Mouse (Mus musculus) embryonic facial prominence, embryonic 11.5 days (tissue): ENCODE measurements at regions not wholly inside any gene's neighbourhood (a gene's known extent, or its start where the extent isn't known, plus 50 kb on each side); places are given as distances from the start of the nearest gene placed in this dataset.

Experiments
- ATAC-seq: fragments of 200-750 bp; cut with Nextera tagmentation; replicated peaks from 2 replicates; pipeline ENCODE4 v1.8.0; 2017; ENCODE audit warnings: low read depth; ENCODE audit not compliant: insufficient number of reproducible peaks, low FRiP score, low TSS enrichment
- DNase-seq: peaks from one replicate; pipeline ENCODE4 v3.0.0-alpha.2; 2015; ENCODE audit warnings: low spot score
- H3K27ac ChIP-seq: fragments of 300-500 bp; sonication (generic); replicated peaks from 2 replicates; pipeline ENCODE4 v1.5.1; 2014; ENCODE audit warnings: mild to moderate bottlenecking, low read depth, low read length, control low read depth
- H3K27me3 ChIP-seq: fragments of 300-500 bp; sonication (generic); 2 replicates; pipeline ENCODE4 v1.6.1; 2014; ENCODE audit warnings: mild to moderate bottlenecking, low read length, moderate library complexity, mixed read lengths; ENCODE audit not compliant: control insufficient read depth, insufficient read depth
- H3K36me3 ChIP-seq: fragments of 300-500 bp; sonication (generic); replicated peaks from 2 replicates; pipeline ENCODE4 v1.6.1; 2014; ENCODE audit warnings: low read depth, mild to moderate bottlenecking, low read length, moderate library complexity, mixed read lengths; ENCODE audit not compliant: control insufficient read depth, insufficient read depth
- H3K4me1 ChIP-seq: fragments of 300-500 bp; sonication (generic); 2 replicates; pipeline ENCODE4 v1.6.1; 2014; ENCODE audit warnings: low read length, mixed read lengths; ENCODE audit not compliant: control insufficient read depth, insufficient read depth
- H3K4me2 ChIP-seq: fragments of 300-500 bp; sonication (generic); 2 replicates; pipeline ENCODE4 v1.6.1; 2014; ENCODE audit warnings: low read depth, mild to moderate bottlenecking, control low read depth, low read length, moderate library complexity
- H3K4me3 ChIP-seq: fragments of 300-500 bp; sonication (generic); 2 replicates; pipeline ENCODE4 v1.5.1; 2014; ENCODE audit warnings: low read depth, low read length, control low read depth
- H3K9ac ChIP-seq: fragments of 300-500 bp; sonication (generic); replicated peaks from 2 replicates; pipeline ENCODE4 v1.6.1; 2014; ENCODE audit warnings: mild to moderate bottlenecking, control low read depth, low read length
- H3K9me3 ChIP-seq: fragments of 300-500 bp; sonication (generic); replicated peaks from 2 replicates; pipeline ENCODE4 v1.6.1; 2016; ENCODE audit warnings: mild to moderate bottlenecking, low read length, inconsistent platforms, mixed read lengths; ENCODE audit not compliant: control insufficient read depth
- WGBS: fragments of 180-500 bp; shearing (Covaris S2); extraction: QIAGEN DNeasy Blood & Tissue Kit; methylation state at CpG from one replicate; pipeline ENCODE4 v1.1.7; 2014; 5-methylcytosine and 5-hydroxymethylcytosine counted together

GRCm38 (mm10) chr1:14631994-14632393, 1461.1 kb downstream of the 4930444P10Rik start:
- H3K4me3 ChIP-seq: no peak overlapping the region
- ATAC-seq (no peak), DNase-seq (no peak)
- H3K27me3 ChIP-seq: no peaks in the 10 kb centered on the region
- no peaks in the 10 kb centered on the region for H3K4me1 ChIP-seq
- H3K9me3 ChIP-seq: no peaks in the 10 kb centered on the region
- no peaks in the 10 kb centered on the region for H3K36me3 ChIP-seq
- 29% methylated on average over 4 of the region's 4 CpGs for WGBS
- H3K9ac ChIP-seq: no peak overlapping the region
- H3K4me2 ChIP-seq: no peak overlapping the region
- no peak overlapping the region for H3K27ac ChIP-seq

GRCm38 (mm10) chr1:14627204-14627603, 1465.9 kb downstream of the 4930444P10Rik start:
- Histone ChIP-seq H3K9me3 (no peaks in the 10 kb centered on the region), H3K27me3 (no peaks in the 10 kb centered on the region), H3K9ac (no peak overlapping the region), H3K36me3 (no peaks in the 10 kb centered on the region), H3K4me2 (no peak overlapping the region), H3K4me3 (no peak overlapping the region), H3K27ac (no peak overlapping the region), H3K4me1 (no peaks in the 10 kb centered on the region)
- WGBS: 49% methylated on average over 6 of the region's 6 CpGs
- no peak for ATAC-seq
- DNase-seq: peak; percentile 20

GRCm38 (mm10) chr1:14626685-14627084, 1466.4 kb downstream of the 4930444P10Rik start:
- DNase-seq: no peak
- H3K4me2 ChIP-seq: no peak overlapping the region
- H3K27me3 ChIP-seq: no peaks in the 10 kb centered on the region
- WGBS: 65% methylated on average over 4 of the region's 4 CpGs
- H3K4me1 ChIP-seq: no peaks in the 10 kb centered on the region
- H3K27ac ChIP-seq: no peak overlapping the region
- ATAC-seq: no peak
- H3K9me3 ChIP-seq: no peaks in the 10 kb centered on the region
- H3K4me3 ChIP-seq: no peak overlapping the region
- no peak overlapping the region for H3K9ac ChIP-seq
- H3K36me3 ChIP-seq: no peaks in the 10 kb centered on the region

GRCm38 (mm10) chr1:14620922-14621430, 1472.1 kb downstream of the 4930444P10Rik start:
- Histone ChIP-seq H3K9me3 (no peaks in the 10 kb centered on the region), H3K4me3 (no peak overlapping the region), H3K9ac (no peak overlapping the region), H3K36me3 (no peaks in the 10 kb centered on the region), H3K4me1 (no peaks in the 10 kb centered on the region), H3K4me2 (no peak overlapping the region), H3K27me3 (no peaks in the 10 kb centered on the region), H3K27ac (no peak overlapping the region)
- DNase-seq (peak; percentile 56), ATAC-seq (no peak)
- WGBS: 48% methylated on average over 5 of the region's 5 CpGs

GRCm38 (mm10) chr1:14613232-14613894, 1479.8 kb downstream of the 4930444P10Rik start:
- H3K9me3 ChIP-seq: no peaks in the 10 kb centered on the region
- H3K27me3 ChIP-seq: no peaks in the 10 kb centered on the region
- H3K9ac ChIP-seq: no peak overlapping the region
- H3K36me3 ChIP-seq: no peaks in the 10 kb centered on the region
- no peak overlapping the region for H3K4me3 ChIP-seq
- WGBS: 89% methylated on average over 2 of the region's 2 CpGs
- H3K27ac ChIP-seq: no peak overlapping the region
- H3K4me1 ChIP-seq: no peaks in the 10 kb centered on the region
- ATAC-seq: no peak
- H3K4me2 ChIP-seq: no peak overlapping the region
- no peak for DNase-seq

GRCm38 (mm10) chr1:14609054-14609453, 1484.1 kb downstream of the 4930444P10Rik start:
- H3K4me2 ChIP-seq: no peak overlapping the region
- peak; percentile 26 for DNase-seq
- H3K27ac ChIP-seq: no peak overlapping the region
- no peaks in the 10 kb centered on the region for H3K9me3 ChIP-seq
- no peak overlapping the region for H3K9ac ChIP-seq
- no peak overlapping the region for H3K4me3 ChIP-seq
- no peaks in the 10 kb centered on the region for H3K27me3 ChIP-seq
- H3K36me3 ChIP-seq: no peaks in the 10 kb centered on the region
- H3K4me1 ChIP-seq: no peaks in the 10 kb centered on the region
- 17% methylated on average over 2 of the region's 2 CpGs for WGBS
- ATAC-seq: no peak

- 87% methylated on average over 1 of the region's 1 CpGs for WGBS
- no peaks in the 10 kb centered on the region for H3K9me3 ChIP-seq
- ATAC-seq: no peak
Observed at GRCm38 (mm10) chr1:14595961-14596360, 1497.2 kb downstream of the 4930444P10Rik start.

GRCm38 (mm10) chr1:14589905-14590304, 1503.2 kb downstream of the 4930444P10Rik start:
- no peaks in the 10 kb centered on the region for H3K36me3 ChIP-seq
- H3K4me2 ChIP-seq: no peak overlapping the region
- no peaks in the 10 kb centered on the region for H3K4me1 ChIP-seq
- DNase-seq (no peak), ATAC-seq (no peak)
- no peaks in the 10 kb centered on the region for H3K27me3 ChIP-seq
- H3K27ac ChIP-seq: no peak overlapping the region
- H3K9ac ChIP-seq: no peak overlapping the region
- 91% methylated on average over 5 of the region's 5 CpGs for WGBS
- H3K4me3 ChIP-seq: no peak overlapping the region
- H3K9me3 ChIP-seq: no peaks in the 10 kb centered on the region

More at GRCm38 (mm10) chr1:14595961-14596360, 1497.2 kb downstream of the 4930444P10Rik start:
- Histone ChIP-seq H3K4me3 (no peak overlapping the region), H3K4me2 (no peak overlapping the region), H3K4me1 (no peaks in the 10 kb centered on the region), H3K9ac (no peak overlapping the region), H3K36me3 (no peaks in the 10 kb centered on the region), H3K27me3 (no peaks in the 10 kb centered on the region), H3K27ac (no peak overlapping the region)
- DNase-seq: no peak
